Mouse (Mus musculus): ENCODE results near the gene Gap43. TPM values are rescaled to one million over a fixed set of nuclear protein-coding genes. Genes with fewer than 3 reads are reported as not detected.

Gene Gap43
- polyA plus RNA-seq, 1 experiment = not detected

DNA sequence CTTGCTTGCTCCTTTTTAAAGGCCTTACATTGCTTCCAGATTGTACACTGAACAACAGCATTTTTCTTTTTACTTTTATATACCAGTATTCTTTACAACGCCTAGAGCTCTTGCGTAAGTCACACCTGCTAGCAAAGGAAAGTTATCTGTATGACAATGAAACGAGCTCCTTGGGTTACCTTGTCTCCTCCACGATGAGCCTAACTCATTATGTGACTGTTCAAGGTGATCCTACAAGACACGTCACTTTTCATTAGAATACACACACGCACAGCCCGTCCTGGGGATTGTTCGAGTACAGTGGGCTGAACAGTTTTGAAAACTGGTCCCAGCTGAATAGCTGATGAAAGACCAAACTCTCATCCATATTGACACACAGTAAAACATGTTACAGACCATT lies 63.2 kb downstream of the Gap43 start:
- Histone ChIP-seq H3K27ac (ENCODE audit: insufficient read depth, low read length) (no peak overlapping the region), H3K36me3 (ENCODE audit: control insufficient read depth, insufficient read depth, low read length) (no peaks in the 10 kb centered on the region), H3K4me1 (ENCODE audit: control insufficient read depth, insufficient read depth, insufficient read length) (no peaks in the 10 kb centered on the region), H3K4me3 (ENCODE audit: extremely low read depth, insufficient read depth, insufficient read length) (no peak overlapping the region), H3K27me3 (ENCODE audit: control insufficient read depth, insufficient read depth, low read length) (no peaks in the 10 kb centered on the region)
- no peak for TF ChIP-seq POLR2A (IDR thresholded peaks at IDR 0.05; ENCODE audit: low read depth, low read length)
- 89% methylated on average over 8 of the region's 8 CpGs for WGBS
- no peak for DNase-seq (ENCODE audit: low read depth in 1 of 2, low spot score in 2 of 2)

DNA sequence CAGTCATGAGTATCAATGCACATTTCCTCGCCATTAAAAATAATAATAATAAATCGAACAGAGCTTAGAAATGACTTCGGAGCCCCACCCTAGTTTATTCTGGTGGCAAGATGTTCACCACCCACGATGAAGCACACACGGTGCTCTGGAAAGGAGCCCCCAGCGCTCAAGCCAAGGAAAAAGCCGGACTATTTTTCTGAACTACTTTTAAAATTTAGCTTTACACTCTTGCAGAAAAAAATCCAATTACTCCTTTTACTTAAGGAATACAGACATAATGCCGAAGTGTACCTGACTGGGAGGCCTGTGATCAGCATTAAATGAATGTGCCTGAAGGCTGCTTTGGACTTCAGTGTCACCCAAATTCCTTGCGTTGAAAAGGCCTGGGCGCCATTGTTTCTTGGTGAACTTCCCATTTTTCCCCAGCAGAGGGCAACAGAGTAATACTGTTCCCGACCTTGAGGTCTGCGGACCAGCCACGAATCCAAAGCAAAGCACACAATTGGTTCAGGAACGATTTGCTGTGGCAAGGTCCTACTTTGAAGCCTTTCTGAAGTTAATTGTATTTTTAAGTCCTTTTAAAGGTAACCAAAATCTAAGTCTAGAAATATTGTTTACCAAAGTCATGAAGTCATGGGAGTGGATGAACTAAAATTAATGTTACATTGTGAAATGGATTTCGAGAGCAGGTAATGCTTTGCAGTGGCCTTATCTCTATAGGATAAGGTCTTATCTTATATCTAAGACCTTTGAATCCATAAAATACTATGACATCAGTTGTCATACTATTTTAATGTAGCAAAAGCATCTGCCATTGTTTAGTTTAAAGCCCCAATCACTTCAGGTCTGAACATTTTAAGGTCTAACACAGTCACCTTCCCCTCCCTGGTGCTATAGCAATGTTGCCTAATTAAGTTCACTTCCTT lies 64.0 kb downstream of the Gap43 start:
- H3K27ac ChIP-seq (ENCODE audit: insufficient read depth, low read length) = no peak overlapping the region
- DNase-seq (ENCODE audit: low read depth in 1 of 2, low spot score in 2 of 2) = peak in 1 of 2 experiments; percentile 30
- TF ChIP-seq POLR2A (IDR thresholded peaks at IDR 0.05; ENCODE audit: low read depth, low read length) (no peak), CTCF (IDR thresholded peaks at IDR 0.05; ENCODE audit: extremely low read depth, insufficient read depth, insufficient read length, insufficient replicate concordance) (peak; percentile 59; the same call in 1 of the 2 replicates)
- no peaks in the 10 kb centered on the region for H3K4me1 ChIP-seq (ENCODE audit: control insufficient read depth, insufficient read depth, insufficient read length)
- H3K27me3 ChIP-seq (ENCODE audit: control insufficient read depth, insufficient read depth, low read length) = no peaks in the 10 kb centered on the region
- H3K4me3 ChIP-seq (ENCODE audit: extremely low read depth, insufficient read depth, insufficient read length) = no peak overlapping the region
- no peaks in the 10 kb centered on the region for H3K36me3 ChIP-seq (ENCODE audit: control insufficient read depth, insufficient read depth, low read length)
- 45% methylated on average over 15 of the region's 15 CpGs for WGBS

GRCm38 (mm10) chr16:42275518-42276215 lies 64.8 kb downstream of the Gap43 start:
- 71% methylated on average over 14 of the region's 14 CpGs for WGBS
- H3K36me3 ChIP-seq (ENCODE audit: control insufficient read depth, insufficient read depth, low read length) = no peaks in the 10 kb centered on the region
- H3K27ac ChIP-seq (ENCODE audit: insufficient read depth, low read length) = no peak overlapping the region
- no peaks in the 10 kb centered on the region for H3K27me3 ChIP-seq (ENCODE audit: control insufficient read depth, insufficient read depth, low read length)
- TF ChIP-seq POLR2A (IDR thresholded peaks at IDR 0.05; ENCODE audit: low read depth, low read length) (no peak), CTCF (IDR thresholded peaks at IDR 0.05; ENCODE audit: extremely low read depth, insufficient read depth, insufficient read length, insufficient replicate concordance) (no peak)
- H3K4me3 ChIP-seq (ENCODE audit: extremely low read depth, insufficient read depth, insufficient read length) = no peak overlapping the region
- no peaks in the 10 kb centered on the region for H3K4me1 ChIP-seq (ENCODE audit: control insufficient read depth, insufficient read depth, insufficient read length)
- DNase-seq (ENCODE audit: low read depth in 1 of 2, low spot score in 2 of 2) = no peak

- Histone ChIP-seq H3K36me3 (ENCODE audit: control insufficient read depth, insufficient read depth, low read length) (no peaks in the 10 kb centered on the region), H3K4me1 (ENCODE audit: control insufficient read depth, insufficient read depth, insufficient read length) (no peaks in the 10 kb centered on the region), H3K4me3 (ENCODE audit: extremely low read depth, insufficient read depth, insufficient read length) (no peak overlapping the region), H3K27me3 (ENCODE audit: control insufficient read depth, insufficient read depth, low read length) (no peaks in the 10 kb centered on the region), H3K27ac (ENCODE audit: insufficient read depth, low read length) (no peak overlapping the region)
- DNase-seq (ENCODE audit: low read depth in 1 of 2, low spot score in 2 of 2) = no peak
- TF ChIP-seq CTCF (IDR thresholded peaks at IDR 0.05; ENCODE audit: extremely low read depth, insufficient read depth, insufficient read length, insufficient replicate concordance) (no peak), POLR2A (IDR thresholded peaks at IDR 0.05; ENCODE audit: low read depth, low read length) (no peak)
- 93% methylated on average over 1 of the region's 1 CpGs for WGBS
Observed at GRCm38 (mm10) chr16:42271213-42271612, 69.2 kb downstream of the Gap43 start.

DNA sequence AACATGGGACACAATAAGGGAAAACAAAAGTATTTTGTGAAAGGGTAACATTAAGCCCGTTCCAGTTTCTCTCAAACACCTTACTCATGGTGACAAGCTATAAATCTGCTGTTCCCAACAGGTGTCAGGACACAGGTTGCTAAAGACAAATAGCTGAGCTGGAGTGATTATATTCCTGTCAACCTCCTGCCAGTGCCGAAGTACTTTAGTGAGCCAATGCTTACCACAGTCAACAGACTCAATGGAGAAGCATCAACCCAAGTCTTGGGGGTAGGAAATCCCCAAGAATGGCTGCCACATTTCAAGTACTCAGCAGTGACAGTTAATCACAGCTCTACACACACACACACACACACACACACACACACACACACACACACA lies 70.9 kb downstream of the Gap43 start:
- Histone ChIP-seq H3K27ac (ENCODE audit: insufficient read depth, low read length) (no peak overlapping the region), H3K4me3 (ENCODE audit: extremely low read depth, insufficient read depth, insufficient read length) (no peak overlapping the region), H3K27me3 (ENCODE audit: control insufficient read depth, insufficient read depth, low read length) (no peaks in the 10 kb centered on the region), H3K4me1 (ENCODE audit: control insufficient read depth, insufficient read depth, insufficient read length) (no peaks in the 10 kb centered on the region), H3K36me3 (ENCODE audit: control insufficient read depth, insufficient read depth, low read length) (no peaks in the 10 kb centered on the region)
- DNase-seq (ENCODE audit: low read depth in 1 of 2, low spot score in 2 of 2) = no peak
- TF ChIP-seq POLR2A (IDR thresholded peaks at IDR 0.05; ENCODE audit: low read depth, low read length) (no peak), CTCF (IDR thresholded peaks at IDR 0.05; ENCODE audit: extremely low read depth, insufficient read depth, insufficient read length, insufficient replicate concordance) (no peak)
- 49% methylated on average over 2 of the region's 2 CpGs for WGBS

DNA sequence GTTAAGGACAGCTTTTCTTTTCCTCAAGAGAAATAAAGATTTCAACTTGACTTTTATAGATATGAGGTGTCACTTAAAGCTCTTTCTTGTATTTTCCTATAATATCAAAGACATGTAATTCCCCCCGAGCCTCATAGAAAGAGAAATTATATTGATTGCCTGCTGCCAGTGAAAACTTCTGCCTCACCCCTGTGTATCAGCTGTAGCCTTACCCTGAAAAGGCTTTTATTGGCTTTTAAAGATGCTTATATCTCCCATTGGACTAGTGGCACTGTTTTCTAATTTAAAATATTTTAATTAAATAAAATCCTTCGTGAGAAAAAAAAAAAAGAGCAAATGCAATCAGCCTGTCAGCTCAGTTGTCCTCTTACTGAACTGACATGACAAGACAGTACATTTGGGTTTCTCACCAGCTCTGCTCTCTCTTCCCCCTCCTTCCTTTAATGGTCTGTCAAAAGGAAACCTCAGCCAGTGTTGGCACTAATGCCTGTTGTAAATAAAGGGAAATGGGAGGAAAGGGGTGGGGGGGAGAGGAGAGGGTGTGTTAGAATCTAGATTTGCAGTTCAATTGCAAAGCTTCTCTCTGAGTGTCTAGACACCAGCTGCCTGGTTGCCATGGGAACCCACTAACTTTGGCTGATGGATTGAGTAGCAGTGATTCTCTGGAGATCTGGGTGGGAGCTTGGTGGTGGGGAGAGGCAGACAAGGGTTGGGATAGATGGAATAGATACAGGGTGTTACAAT lies 71.4 kb downstream of the Gap43 start:
- H3K4me1 ChIP-seq (ENCODE audit: control insufficient read depth, insufficient read depth, insufficient read length) = no peaks in the 10 kb centered on the region
- no peaks in the 10 kb centered on the region for H3K36me3 ChIP-seq (ENCODE audit: control insufficient read depth, insufficient read depth, low read length)
- no peaks in the 10 kb centered on the region for H3K27me3 ChIP-seq (ENCODE audit: control insufficient read depth, insufficient read depth, low read length)
- H3K4me3 ChIP-seq (ENCODE audit: extremely low read depth, insufficient read depth, insufficient read length) = no peak overlapping the region
- WGBS = 41% methylated on average over 2 of the region's 2 CpGs
- no peak overlapping the region for H3K27ac ChIP-seq (ENCODE audit: insufficient read depth, low read length)
- TF ChIP-seq POLR2A (IDR thresholded peaks at IDR 0.05; ENCODE audit: low read depth, low read length) = no peak
- no peak for TF ChIP-seq CTCF (IDR thresholded peaks at IDR 0.05; ENCODE audit: extremely low read depth, insufficient read depth, insufficient read length, insufficient replicate concordance)
- no peak for DNase-seq (ENCODE audit: low read depth in 1 of 2, low spot score in 2 of 2)
